Mouse (Mus musculus) heart, adult 9 months (tissue): ENCODE measurements around the gene Aldh1l1.

Source experiments
- DNase-seq, 2 experiments: peaks; one replicate each; pipeline ENCODE4 v3.0.0; 2022; ENCODE audit warnings: low spot score in 2 of 2

Gene Aldh1l1

DNA sequence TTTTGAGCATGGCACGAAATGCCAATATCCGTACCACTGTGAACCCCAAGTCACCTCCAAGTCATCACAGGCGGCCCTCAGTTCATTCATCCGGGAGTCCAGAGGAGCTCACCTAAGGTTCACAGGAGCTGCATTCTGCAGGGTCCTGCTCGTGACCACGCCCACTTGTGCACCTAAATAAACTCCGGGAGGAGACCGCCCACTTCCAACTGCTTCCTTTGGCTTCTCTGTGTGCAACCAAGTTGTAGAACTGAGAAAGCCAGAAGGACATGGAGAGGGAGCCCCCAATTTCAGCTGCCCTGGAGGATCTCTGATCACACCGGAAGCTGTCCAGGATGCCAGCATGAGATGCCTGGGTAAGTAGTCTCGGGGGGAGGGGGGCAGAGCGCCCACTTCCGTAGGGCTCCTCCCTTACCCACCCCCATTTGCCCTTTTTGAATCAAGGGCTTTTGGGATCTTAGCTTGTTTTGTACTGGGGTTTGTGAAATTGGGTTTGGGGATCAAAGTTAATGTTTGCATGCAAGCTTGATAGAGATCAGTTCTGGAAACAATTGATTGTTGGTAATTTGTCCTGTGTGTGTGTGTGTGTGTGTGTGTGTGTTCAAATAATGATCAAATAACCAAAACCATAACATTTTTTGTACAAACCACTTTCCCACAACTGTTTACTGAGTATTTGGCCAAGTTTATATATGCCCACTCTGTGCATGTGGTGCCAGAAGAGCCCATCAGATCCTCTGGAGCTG lies at the start of gene Aldh1l1:
TSS of gene Aldh1l1 (plus strand) at position 252 of the 746 bp plus-strand sequence.
- DNase-seq = no peak

DNA sequence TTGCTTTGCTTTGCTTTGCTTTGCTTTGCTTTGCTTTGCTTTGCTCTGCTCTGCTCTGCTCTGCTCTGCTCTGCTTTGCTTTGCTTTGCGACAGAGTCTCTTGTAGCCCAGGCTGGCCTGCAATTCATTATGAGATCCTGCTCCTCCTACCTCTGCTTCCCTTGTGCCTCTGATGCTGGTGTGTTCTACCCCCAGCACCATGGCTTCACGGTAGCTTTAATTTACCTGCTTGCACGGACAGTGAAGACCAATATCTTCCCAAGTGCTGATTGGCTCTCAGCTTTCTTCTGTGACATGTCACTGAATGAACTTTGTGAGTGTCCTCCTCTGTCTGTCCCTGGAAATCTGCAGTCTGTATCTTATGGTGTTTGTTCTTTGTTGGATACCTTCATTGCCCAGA lies 49.2 kb upstream of the Aldh1l1 start:
- no peak for DNase-seq

DNA sequence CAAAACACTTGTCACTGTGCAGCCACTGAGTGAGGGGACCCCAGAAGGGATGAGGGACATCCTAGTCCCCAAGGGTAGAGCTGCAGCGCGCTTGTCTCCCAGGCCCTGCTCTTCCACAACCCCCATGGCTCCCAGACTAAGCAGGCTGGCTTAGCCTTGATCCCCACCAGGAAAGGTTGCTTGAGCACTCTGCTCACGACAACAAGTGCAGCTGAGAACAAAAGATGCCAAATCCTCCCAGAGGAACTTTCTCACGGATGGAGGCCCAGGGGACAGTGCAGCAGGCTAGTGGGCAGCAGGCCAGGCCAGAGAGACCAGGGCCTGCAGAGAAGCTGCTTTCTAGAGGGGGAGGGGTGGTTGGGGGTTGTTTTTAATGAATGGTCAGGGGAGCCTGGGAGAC lies 39.3 kb upstream of the Aldh1l1 start:
- no peak for DNase-seq

DNA sequence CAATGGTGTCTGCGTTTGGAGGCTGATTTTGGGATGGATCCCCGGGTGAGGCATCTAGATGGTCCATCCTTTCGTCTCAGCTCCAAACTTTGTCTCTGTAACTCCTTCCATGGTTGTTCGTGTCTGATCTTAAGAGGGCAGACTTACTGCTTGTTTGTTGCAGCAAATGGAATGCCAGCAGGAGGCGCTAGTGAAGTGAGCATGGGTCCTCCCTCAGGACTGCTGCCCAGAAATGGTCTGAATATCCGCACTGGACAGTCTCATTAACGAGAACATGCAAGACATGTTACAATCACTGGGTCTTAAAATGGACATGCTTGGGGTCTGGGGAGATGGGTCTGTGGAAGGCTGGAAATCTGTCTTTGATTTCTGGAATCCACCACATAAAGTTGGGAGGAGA lies 36.0 kb upstream of the Aldh1l1 start:
- DNase-seq = peak; percentile 71 to 89

DNA sequence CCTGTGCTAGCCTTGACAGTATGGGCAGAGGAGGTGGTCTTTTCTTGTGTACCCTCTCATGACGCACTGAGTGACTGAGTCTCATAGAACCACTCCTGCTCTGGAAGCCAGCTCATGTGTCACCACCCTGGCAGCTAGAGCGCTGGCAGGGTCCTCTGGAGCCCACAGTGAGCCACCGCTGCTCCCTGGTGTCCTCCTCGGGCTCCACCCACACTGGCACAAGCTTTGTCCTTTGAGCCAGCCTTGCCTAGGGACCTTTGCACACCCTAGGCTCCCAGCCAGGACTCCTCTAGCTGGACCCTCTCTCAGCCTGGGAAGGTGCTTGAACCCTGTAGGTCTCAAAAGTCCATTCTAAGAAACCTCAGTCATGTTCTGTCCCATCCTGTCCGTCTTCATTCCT lies 35.5 kb upstream of the Aldh1l1 start:
- peak; percentile 75 to 82 for DNase-seq

DNA sequence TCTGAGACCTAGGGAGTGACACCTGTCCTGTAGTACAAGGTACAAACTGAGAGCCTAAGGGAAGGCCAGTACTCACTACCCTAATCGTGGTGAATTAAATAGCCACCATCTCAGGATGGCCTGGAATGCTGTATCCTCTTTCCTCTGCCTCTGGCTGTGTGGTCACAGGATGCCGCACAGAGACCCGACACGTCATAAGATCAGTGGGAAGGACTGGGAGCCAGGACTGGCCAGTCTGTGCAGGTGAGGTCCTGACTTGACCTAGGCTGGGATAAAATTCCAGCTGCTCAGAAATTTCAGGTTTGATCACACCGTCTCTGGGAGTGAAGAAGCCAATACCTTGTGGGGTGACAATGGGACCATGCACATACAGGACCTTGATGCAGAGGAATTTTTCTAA lies 34.7 kb upstream of the Aldh1l1 start:
- no peak for DNase-seq

DNA sequence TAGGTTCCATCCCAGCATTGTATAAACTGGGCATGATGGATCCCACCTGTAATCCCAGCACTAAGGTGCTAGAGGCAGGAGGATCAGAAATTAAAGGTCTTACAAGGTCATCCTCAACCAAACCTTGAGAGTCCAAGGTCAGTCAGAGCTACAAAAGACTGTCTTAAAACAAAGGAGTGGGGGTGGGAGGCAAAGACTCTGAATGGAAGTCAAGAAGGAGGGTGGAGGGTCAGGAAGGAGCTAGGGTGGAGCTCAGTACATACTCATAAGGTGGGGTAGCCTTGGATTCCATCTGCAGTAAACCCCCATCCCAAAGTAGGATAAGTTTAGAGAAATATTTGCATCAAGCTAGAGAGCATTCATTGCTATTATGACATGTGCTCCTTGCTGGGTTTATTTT lies 33.6 kb upstream of the Aldh1l1 start:
- DNase-seq = no peak

DNA sequence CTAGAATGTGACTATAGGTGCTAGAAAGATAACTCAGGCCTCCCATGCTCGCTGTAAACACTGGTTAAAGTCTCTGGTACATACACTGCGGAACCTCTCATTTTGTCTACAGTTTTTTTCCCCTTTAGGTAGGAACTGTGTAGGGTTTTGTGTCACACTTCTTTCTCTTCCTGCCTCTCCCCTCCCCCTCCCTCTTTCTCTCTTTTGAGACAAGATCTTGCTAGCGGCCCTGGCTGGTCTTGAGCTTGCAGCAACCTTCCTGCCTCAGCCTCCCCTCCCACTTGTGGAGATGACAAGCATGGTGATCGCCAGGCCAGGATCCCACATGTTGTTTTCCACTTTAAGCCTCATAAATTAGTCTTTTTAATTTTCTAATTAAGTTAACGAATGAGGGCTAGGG lies 32.5 kb upstream of the Aldh1l1 start:
- DNase-seq = no peak

DNA sequence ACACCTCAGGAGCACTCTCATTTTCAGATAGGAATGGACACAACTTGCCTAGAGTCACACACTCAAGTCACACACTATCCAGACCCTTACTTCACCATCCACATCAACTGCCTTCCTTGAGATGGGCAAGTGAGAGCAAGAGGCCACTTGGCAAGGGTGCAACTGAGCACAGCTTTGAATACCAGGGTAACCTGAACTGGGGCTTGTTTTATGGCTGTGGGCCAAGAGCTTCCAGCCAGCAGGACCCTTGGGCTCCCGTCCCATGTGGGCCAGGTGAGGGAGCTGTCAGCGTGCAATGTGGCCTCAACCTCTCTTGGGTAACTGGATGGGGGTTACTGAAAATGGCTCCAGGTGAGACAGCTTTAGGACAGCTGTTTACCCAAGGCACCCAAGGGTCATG lies 28.8 kb upstream of the Aldh1l1 start:
- DNase-seq = no peak

DNA sequence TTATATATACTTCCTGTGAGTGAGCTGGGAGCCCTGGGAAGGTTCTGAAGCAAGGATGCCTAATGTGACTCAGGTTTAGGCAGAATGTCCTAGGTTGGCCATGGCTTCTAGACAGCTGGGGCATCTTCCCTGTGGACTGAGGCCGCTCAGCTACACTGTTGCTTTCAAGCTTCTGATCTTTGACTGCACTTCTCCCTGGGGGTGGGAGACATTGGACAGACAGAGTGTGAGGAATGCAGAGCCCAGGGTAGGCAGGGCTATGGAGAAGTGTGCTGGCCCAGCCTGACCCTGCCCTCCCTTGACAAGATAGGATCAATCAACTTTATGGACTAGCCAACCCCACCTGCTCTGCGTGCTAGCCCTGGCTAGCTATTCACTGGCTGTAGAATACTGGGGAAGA lies 25.0 kb upstream of the Aldh1l1 start:
- no peak for DNase-seq

DNA sequence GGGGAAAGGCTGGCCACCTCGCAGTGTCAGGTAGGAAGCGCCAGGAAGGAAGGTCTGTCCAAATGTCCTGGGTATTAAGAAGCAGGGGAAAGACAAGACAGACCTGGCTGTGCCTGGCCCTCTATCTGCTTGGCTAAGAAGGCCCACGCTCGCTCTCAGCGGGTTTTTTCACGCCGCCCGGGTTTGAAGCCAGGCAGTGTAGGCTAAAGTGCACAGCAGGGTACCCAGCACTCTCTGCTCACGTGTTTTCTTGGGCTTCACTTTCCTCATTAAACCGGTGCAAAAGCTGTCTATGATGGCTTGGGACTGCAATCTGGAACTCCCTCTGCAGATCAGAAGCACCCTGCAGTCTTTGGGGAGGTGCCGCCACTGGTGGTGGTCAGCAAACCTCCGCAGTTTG lies 24.5 kb upstream of the Aldh1l1 start:
- DNase-seq = no peak

DNA sequence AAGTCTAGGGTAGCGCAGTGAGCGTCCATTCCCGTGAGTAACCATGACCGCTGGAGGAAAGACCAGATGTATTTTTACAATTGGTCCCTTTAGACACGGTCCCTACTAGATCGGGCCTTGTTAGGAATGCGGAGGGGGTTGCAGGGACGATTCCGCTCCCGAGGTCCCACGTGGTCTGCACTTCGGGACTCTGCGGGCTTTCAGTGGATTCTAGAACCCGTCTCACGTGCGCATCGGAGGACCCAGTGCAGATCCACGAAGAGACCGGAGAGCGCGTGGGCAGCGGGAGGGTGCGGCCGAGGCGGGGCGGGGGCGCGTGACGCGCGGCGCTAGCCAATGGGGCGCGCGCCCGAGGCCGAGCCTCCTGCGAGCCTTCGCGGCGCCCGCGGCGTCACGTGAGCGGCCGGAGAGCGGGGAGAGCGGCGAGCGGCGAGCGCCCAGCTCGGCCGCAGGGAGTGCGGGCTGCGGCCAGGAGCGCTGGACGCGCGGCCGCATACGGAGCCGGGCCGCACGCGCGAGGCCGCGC lies 24.0 kb upstream of the Aldh1l1 start, which contains the start of gene Klf15:
TSS of gene Klf15 (plus strand) at position 396 of the 526 bp plus-strand sequence.
- DNase-seq = peak; percentile 88

DNA sequence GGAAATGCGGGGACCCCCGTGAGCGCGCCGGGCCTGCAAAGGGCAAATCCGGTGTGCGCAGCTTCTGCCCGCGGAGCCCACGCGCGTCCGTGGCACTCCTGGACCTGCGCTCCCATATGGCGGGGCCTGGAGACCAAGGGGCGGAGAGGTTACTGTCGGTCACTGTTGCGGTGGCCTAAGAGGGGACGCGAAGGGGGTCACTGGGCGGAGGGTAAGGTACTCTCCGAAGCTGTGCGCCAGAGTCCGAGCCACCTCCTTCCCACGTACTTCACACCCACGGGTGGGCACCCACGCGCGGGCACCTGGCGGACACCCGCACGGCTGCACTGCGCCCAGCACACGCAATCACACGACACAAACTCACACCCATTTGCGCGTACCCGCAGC lies 23.4 kb upstream of the Aldh1l1 start:
- DNase-seq = peak in 1 of 2 experiments; percentile 45

DNA sequence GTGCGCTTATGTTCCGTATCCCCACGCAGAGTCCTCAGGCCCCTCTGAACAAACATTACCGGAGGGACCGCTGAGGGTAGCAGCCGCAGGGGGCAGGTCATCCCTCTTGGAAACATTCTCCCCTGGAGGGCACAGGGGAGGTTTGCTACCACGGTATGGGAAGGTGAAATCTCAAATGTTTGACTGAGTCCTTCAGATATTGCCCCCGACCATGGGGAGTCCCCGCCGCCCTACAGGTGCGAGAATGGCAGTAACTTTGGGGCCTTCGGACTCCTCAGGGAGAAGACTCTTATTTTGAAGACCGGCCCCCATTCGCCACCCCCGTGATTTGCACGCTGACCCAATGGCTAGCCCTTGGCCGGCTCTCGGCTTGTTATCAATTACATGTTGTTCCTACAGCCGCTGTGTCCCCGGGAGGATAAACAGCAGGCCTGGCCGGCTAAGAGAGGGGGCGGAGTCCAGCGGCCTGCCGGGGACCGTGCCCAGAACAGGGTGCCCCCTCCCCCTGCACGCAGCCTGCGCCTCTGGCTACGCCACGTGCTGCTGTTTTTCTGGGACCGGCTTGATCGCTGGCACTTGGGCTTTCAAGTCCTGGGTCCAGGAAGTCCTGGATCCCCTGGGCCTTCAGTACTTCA lies 22.9 kb upstream of the Aldh1l1 start:
- peak; percentile 98 to 99 for DNase-seq

DNA sequence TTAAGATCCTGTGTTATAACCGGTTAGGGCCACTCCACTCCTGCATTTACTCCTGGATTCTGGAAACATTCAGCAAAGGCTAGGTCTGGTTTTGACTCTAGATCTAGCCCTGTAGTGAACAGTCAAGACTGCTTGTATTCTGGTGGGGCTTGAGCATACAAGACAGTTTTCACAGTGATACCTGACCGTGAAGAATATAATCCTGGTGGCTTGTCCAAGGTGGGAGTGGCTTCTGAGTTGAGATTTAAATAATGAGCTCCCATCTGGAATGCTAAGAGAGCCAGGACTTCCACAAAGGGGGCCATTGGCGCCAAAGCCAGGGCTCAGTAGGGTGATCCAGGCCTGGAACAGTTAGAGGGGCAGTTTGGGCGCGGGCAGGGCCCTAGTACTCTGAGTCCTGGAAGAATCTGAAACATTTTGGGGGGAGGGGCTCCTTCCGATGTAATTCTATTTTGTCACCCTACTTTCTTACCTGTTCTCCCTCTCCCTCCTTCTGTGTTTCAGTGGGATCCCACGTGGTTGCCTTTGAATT lies 22.3 kb upstream of the Aldh1l1 start:
- no peak for DNase-seq

DNA sequence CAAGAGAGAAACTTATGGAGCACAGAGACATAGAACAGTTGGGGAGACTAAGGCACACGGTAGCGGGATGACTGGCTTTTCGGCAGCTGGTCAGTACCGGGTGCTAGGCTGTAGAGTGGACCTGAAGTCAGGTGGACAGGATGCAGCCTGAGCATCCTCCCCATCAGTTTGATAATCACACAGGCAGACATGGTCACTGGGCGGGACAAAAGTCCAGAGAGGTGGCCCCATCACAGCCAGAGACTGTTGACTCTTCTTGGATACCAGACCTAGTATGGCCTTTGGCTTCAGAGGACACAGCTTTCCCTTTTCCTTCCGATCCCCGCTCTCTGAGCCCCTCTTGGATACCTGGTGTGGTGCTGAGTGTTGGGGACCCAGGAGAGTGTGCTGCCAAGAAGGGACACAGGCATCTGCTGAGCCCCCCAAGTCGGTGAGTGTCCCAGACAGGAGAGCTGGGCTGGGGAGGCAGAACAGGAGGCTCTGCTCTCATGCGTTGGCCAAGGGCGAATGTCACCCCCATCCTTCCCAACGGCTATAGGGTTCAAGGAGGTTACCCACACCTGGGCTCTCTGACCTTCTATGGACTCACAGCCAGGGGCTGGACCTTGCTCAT lies 21.1 kb upstream of the Aldh1l1 start:
- DNase-seq = no peak

DNA sequence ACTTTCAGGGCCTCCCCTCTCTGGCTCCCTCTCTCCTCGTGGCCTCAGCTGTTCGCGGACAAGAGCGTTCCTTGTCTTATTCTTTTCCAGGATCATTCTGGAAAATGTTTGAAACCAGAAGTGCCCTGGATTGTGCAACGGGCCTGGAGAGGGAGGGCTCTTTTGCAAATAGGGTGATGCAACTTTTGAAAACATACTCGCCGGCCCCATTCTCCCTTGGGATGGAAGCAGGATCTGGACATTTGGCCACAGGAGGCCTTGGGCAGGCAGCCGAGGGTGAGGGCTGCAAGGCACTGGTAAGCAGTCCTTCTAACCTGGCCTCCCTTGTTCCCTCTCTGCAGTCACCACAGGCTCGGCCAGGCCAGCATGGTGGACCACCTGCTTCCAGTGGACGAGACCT lies 20.1 kb upstream of the Aldh1l1 start:
- peak; percentile 75 to 84 for DNase-seq

DNA sequence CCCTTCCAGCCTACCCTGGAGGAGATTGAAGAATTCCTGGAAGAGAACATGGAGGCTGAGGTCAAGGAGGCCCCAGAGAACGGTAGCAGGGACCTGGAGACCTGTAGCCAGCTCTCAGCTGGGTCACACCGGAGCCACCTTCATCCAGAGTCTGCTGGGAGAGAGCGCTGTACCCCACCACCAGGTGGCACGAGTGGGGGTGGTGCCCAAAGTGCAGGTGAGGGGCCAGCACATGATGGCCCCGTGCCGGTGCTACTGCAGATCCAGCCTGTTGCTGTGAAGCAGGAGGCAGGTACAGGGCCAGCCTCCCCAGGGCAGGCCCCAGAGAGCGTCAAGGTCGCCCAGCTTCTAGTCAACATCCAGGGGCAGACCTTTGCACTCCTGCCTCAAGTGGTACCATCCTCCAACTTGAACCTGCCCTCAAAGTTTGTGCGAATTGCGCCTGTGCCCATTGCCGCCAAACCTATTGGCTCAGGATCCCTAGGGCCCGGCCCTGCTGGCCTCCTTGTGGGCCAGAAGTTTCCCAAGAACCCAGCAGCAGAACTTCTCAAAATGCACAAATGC lies 19.3 kb upstream of the Aldh1l1 start:
- no peak for DNase-seq

DNA sequence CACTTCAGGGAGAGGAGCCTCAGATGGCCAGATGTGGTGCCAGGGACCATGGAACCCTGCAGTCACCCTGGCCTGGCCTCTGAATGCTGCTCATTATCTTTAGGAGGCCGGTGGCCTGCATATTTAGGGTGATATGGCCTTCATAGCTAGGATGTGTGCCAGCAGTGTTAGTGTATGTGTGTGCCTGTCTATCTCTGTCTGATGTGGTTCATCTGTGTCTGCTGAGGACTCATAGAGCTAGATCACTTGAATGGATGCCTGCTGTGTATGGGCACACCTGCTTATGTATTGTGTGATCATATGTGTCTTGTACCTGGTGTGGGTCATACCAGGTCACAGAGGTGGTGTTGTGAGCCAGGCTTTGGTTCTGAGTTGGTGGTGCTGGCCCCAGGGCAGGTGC lies 18.0 kb upstream of the Aldh1l1 start:
- no peak for DNase-seq

DNA sequence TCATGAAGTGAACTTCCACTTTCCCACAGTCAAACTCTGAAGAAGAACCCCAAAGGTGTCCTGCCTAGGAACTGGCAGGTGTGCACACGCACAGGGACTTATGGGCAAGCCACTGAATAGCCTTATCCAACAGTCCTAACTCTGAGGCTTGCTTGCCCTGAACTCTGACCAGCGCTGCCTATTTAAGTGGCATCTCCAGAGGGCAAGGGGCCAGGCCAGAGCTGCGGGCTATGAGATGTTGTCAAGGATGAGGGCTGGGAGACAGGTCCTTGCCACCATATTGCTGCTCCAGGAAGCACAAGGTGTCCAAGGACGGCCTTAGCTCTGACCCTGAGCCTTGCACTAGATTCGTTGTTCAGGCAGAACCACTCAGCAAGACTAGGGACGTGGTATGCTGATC lies 17.2 kb upstream of the Aldh1l1 start:
- DNase-seq = no peak

DNA sequence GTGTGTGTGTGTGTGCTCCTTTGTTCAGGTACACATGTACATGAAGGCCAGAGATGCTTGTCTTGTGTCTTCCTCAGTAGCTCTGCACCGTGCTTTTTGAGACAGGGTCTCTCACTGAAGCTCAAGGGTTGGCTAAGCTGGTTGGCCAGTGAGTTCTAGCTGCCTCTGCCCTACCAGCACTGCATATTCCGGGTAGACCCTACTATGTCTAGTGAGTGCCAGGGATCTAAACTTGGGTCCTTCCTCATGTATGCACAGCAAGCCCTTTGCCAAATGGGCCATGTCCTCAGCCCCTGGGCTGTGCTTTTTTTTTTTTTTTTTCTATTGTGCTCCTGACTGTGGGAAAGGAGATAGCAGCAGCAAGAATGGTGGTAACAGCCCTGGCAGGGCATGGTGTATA lies 16.0 kb upstream of the Aldh1l1 start:
- DNase-seq = no peak

DNA sequence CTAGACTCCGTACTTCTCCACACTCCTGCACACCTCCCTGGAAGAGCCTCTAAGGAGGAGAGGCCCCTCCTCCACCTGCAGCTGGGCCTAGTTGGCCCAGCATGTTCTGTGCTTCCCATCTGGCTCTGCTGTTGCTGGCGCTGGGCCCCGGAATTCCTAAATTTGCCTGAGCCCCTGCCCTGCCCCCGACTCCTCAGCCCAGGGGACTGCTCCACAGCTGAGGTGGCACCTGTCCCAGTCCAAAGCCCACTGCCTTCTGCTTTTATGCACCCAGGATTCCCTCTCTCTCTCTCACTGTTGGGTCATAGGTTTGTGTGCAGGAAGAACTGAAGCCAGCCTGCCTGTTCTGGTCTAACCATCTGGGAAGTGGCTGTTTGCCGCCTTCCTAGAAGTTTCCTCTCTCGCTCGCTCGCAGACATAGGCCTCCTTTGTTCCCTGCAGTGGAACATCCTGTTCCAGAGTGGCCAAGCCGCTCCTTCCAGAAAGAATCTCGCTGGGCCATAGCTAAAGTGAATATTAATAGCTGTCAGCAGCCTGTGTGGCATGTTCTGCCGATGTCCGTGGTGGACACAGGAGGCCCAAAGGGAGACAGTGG lies 15.2 kb upstream of the Aldh1l1 start:
- DNase-seq = peak; percentile 78 to 88
